Mouse (Mus musculus): Measurements from ENCODE around the gene Aarsd1.

GRCm38 (mm10) chr11:101357505-101358182 is 59.8 kb downstream of the Aarsd1 start:
- TF ChIP-seq CTCF (IDR thresholded peaks at IDR 0.05; ENCODE audit: insufficient read depth, low read depth, low read length) (no peak), POLR2A (IDR thresholded peaks at IDR 0.05; ENCODE audit: insufficient read depth, low read depth, low read length) (no peak)

Data from olfactory bulb, adult 2 months (tissue).